24 mouse cellular contexts compared by ENCODE assay signal in the genomic region with DNA sequence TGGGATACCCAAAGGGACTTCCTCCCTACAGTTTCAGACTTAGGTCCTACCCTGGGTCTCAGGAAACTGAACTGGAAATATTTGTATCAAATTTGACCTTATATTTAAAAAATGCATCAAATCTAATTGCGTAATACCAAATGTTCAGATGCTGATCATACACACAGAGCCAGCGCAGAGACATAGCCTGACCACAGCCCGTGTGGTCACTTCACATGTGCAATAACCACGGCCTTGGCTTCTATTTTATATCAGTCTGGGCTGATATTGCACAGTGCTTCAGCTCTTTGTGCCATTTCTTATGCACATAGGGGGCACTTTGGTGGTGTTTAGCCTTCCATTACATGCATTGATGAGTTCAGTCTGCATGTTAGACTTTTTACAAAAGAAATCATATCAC.
"Had no signal": no experiment of that assay in that cellular context is flagged by ENCODE, and none has a peak within 500 bp of the region (broad histone marks: within the 10 kb centered on the region; RNA-seq: fewer than 3 reads in every experiment).

No protein-coding gene starts in this region.

- H3K4me2 ChIP-seq: heart, embryonic 12.5 days; hindbrain, embryonic 15.5 days; kidney, embryonic 15.5 days; limb, embryonic 13.5 days; limb, embryonic 15.5 days; liver, embryonic 12.5 days had no signal

- H3K4me3 ChIP-seq: heart, embryonic 10.5 days; heart, embryonic 12.5 days; hindbrain, embryonic 15.5 days; kidney, embryonic 15.5 days; limb, embryonic 13.5 days; limb, embryonic 15.5 days; liver, embryonic 12.5 days had no signal

- H3K4me1 ChIP-seq: hindbrain, embryonic 15.5 days; limb, embryonic 15.5 days had no signal

- H3K9me3 ChIP-seq: heart, embryonic 10.5 days; heart, embryonic 12.5 days; hindbrain, embryonic 15.5 days; kidney, embryonic 15.5 days; limb, embryonic 13.5 days; limb, embryonic 15.5 days; liver, embryonic 12.5 days had no signal

- DNase-seq: gastrocnemius, postnatal 10 days; gastrocnemius, postnatal 25 days; heart, adult 18-20 months; heart, postnatal 14 days; heart, postnatal 36 days; kidney, adult 11 months; kidney, adult 2 months; kidney, adult 9 months; kidney, postnatal 14 days; kidney, postnatal 36 days; layer of hippocampus, adult 9-11 months; layer of hippocampus, postnatal 36 days; left cerebral cortex, postnatal 4 days had no signal

- H3K9ac ChIP-seq: heart, embryonic 12.5 days; hindbrain, embryonic 15.5 days; kidney, embryonic 15.5 days; limb, embryonic 13.5 days; limb, embryonic 15.5 days; liver, embryonic 12.5 days; liver, embryonic 14.5 days had no signal

- H3K27me3 ChIP-seq: heart, embryonic 12.5 days; hindbrain, embryonic 15.5 days; kidney, embryonic 15.5 days; limb, embryonic 13.5 days; limb, embryonic 15.5 days; liver, embryonic 12.5 days had no signal

- H3K36me3 ChIP-seq: hindbrain, embryonic 15.5 days had no signal

- ATAC-seq: hindbrain, postnatal 0 days; intestine, embryonic 16.5 days; liver, embryonic 12.5 days had no signal

- H3K27ac ChIP-seq: heart, embryonic 10.5 days; hindbrain, embryonic 15.5 days; hindbrain, postnatal 0 days; kidney, embryonic 15.5 days; kidney, postnatal 0 days; limb, embryonic 13.5 days; limb, embryonic 15.5 days; liver, embryonic 12.5 days; liver, embryonic 14.5 days had no signal
